Mouse (Mus musculus): ENCODE measurements at regions not wholly inside any gene's neighbourhood (a gene's known extent, or its start where the extent isn't known, plus 50 kb on each side); places are given as distances from the start of the nearest gene placed in this dataset.
"Not testable (repeated sequence)": the region's sequence is repeated elsewhere in the genome, so short reads cannot be mapped to it uniquely, and the experiment has no call there.

GRCm38 (mm10) chr8:56915989-56916388, 365.1 kb downstream of the Fbxo8 start:
- intact Hi-C loops (cut with DNase I): no loop called here
- no peak for DNase-seq (ENCODE audit: low spot score in 2 of 2)

DNA sequence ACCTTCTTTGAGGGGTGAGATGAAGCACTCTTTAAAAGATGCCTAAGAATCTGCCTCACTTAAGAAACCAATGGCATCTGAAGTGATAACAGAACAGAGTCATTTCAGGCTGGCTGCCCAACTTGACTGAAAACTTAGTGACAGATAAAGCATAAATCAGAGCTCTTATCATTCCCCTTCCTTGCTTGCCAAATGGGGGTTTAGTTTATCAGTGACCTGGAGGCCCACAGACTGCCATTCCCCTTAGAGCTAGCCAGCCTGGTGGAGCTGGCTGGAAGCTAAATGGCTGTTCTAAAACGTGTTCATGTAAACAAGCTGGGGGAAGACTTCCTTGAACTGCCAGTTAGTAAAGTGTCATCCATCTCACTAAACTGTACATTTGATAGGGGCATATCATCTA, 373.8 kb downstream of the Fbxo8 start:
- intact Hi-C loops (cut with DNase I): no loop called here
- no peak for DNase-seq (ENCODE audit: low spot score in 2 of 2)

DNA sequence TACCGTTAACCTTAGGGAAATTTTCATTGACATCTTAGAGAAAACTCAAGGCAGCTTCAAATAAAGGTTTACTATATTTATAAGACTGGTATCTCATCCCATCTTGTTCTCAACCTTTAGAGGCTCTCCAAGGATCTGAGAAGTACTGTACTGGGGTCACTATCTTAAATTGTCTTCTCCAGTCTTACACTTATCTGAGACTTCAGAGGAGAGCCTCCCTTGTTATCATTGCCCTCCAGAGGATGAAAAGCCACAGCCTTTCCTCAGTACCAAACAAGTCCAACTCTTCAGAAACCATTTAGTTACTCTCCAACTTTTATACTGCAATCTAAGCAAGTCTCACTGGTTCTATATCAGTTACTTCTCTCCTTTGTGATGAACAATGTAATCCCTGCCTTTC, 376.3 kb downstream of the Fbxo8 start:
- DNase-seq (ENCODE audit: low spot score in 2 of 2): no peak
- intact Hi-C loops (cut with DNase I): no loop called here

DNA sequence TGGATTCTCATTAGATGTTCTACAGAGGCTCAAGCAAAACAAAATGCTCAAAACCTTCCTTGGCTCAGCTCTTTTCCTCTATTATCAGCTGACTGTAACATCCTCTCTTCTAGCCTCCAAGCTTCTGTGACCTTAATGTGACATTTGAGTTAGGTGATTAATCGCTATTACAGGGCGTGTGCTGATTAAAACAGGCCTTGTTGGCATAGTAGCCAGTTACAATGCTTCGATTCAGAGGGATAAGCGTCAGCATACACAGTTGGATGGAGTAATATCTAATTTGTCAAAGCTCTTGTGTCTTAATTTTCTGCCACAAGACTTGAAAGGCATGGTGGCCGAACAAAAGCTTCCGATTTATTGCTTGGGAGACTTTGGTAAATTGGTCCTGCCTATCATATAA, 378.2 kb downstream of the Fbxo8 start:
- intact Hi-C loops (cut with DNase I): no loop called here
- no peak for DNase-seq (ENCODE audit: low spot score in 2 of 2)

- intact Hi-C loops (cut with DNase I): no loop called here
- no peak for DNase-seq (ENCODE audit: low spot score in 2 of 2)
These were observed 381.5 kb downstream of the Fbxo8 start for GRCm38 (mm10) chr8:56932421-56932820.

GRCm38 (mm10) chr8:56962186-56962585, 358.6 kb upstream of the Hand2 start:
- intact Hi-C loops (cut with DNase I): no loop called here
- no peak for DNase-seq (ENCODE audit: low spot score in 2 of 2)

- intact Hi-C loops (cut with DNase I): no loop called here
- DNase-seq (ENCODE audit: low spot score in 2 of 2): no peak
These were observed 350.5 kb upstream of the Hand2 start for GRCm38 (mm10) chr8:56970311-56970710.

GRCm38 (mm10) chr8:56978994-56979393, 341.8 kb upstream of the Hand2 start:
- intact Hi-C loops (cut with DNase I): no loop called here

DNA sequence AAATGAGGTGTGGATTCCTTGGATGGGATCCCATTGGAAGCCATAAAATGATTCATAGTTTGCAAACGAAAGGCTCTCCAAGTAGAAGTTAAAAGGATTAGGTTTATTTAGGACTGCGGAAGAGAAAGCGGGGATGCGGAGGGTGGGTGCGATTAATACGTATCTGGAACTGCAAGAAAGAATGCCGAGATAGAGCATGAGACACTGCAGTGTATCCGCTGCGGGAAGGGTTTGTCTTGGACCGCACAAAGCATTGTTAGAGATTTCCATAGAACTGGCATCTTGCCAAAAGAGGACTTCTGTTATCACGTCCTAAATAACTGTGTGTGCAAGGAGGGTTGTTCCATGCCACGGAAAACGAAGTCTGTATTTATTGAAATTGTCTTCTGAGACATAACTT, 341.4 kb upstream of the Hand2 start:
- intact Hi-C loops (cut with DNase I): no loop called here
- DNase-seq (ENCODE audit: low spot score in 2 of 2): no peak

More at GRCm38 (mm10) chr8:56978994-56979393, 341.8 kb upstream of the Hand2 start:
- no peak for DNase-seq (ENCODE audit: low spot score in 2 of 2)

DNA sequence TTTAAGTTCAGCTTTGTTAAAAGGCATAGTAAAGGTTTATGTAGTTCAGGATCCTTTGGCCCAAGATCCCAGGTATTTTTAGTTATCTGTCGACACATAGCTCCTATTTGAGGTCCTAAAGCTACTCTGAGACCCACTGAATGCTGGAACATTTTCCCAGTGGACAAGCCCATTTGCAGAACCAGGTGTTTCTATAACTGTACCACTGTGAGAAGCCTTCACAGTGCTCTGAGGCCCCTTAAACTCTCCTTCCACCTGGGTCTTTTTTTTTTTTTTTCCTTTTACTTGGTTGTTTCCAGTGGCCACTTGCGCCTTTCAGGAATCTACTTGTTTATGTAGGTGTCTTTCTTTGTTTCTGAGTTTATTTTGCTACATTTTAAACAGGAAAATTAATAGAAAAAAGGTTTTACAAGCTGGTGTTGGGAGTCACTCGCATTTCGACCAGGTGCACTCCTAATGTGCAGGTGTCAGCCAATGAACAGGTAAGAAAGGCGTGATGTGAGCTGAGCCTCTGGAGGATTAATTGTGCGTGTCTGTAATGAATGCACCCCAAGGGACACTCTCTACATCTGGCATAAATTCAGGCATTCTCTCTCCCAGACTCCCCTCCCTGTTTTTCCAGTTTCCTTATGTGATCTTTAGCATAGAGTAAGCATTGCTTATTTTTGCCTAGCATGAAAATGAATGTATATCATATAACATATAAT, 310.3 kb upstream of the Hand2 start:
- intact Hi-C loops (cut with DNase I): no loop called here
- DNase-seq (ENCODE audit: low spot score in 2 of 2): no peak

GRCm38 (mm10) chr8:57013813-57014320, 306.9 kb upstream of the Hand2 start:
- no peak for DNase-seq (ENCODE audit: low spot score in 2 of 2)
- intact Hi-C loops (cut with DNase I): no loop called here

DNA sequence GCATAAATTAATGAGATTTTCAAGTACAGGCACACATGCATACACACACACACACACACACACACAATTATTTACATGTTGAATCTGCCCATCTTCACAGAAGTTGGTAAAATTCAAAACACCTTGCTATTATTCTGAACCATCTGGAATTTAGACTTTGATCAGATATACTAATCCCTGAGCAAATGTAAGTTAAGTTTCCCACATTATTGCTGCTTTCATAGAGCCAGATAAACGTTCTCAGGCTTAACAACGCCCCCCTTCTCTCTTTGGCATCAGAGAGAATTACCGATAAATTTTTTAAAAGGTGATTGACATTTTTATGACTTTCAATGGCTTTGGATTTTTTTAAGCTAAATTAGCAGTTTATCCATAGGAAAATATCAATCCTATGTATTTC, 304.5 kb upstream of the Hand2 start:
- intact Hi-C loops (cut with DNase I): no loop called here
- DNase-seq (ENCODE audit: low spot score in 2 of 2): no peak

DNA sequence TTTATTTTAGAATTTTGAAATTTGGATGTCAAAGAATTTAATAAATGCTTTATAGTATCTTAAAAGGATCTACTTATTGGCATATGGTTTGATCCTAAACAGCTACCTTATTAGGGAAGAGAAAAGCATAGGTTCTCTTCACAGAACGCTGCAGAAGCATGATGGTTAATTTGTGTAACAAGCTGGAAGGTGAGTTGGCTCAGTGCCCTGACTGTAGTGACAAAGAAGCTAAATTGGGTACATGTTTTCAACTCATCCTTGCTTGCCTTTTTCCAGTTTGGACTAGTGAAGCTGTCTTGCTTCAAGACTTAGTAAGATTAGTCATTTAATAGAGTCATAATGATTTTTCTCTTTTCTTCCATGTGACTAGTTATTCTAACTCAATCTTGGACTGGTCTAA, 292.7 kb upstream of the Hand2 start:
- intact Hi-C loops (cut with DNase I); DNase-seq (ENCODE audit: low spot score in 2 of 2): not testable (repeated sequence)

GRCm38 (mm10) chr8:57048490-57048889, 272.3 kb upstream of the Hand2 start:
- intact Hi-C loops (cut with DNase I): no loop called here
- DNase-seq (ENCODE audit: low spot score in 2 of 2): no peak

- no peak for DNase-seq (ENCODE audit: low spot score in 2 of 2)
- intact Hi-C loops (cut with DNase I): no loop called here
These were observed 271.9 kb upstream of the Hand2 start for GRCm38 (mm10) chr8:57048909-57049308.

GRCm38 (mm10) chr8:57052661-57053060, 268.1 kb upstream of the Hand2 start:
- intact Hi-C loops (cut with DNase I): no loop called here
- no peak for DNase-seq (ENCODE audit: low spot score in 2 of 2)

- no peak for DNase-seq (ENCODE audit: low spot score in 2 of 2)
- intact Hi-C loops (cut with DNase I): no loop called here
These were observed 243.8 kb upstream of the Hand2 start for GRCm38 (mm10) chr8:57076995-57077394.

DNA sequence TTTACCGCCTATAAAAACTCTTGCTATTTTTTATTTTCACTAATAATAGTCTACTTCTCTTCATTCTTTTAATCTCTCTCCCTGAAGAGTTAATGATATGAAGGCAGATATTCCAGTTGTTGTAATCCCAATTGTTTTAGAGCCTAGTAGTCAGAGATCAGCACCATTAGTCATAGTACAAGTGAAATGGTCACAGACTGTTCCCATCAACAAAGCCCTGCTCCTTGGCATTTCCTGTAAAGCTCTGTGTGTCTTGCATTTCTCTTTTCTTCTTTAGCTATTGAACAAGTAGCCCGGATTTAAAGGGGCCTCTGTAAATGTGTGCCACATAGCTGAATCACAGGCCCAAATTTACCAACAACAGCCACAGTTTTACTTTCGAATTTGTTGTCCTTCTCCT, 234.0 kb upstream of the Hand2 start:
- intact Hi-C loops (cut with DNase I): no loop called here
- DNase-seq (ENCODE audit: low spot score in 2 of 2): no peak

DNA sequence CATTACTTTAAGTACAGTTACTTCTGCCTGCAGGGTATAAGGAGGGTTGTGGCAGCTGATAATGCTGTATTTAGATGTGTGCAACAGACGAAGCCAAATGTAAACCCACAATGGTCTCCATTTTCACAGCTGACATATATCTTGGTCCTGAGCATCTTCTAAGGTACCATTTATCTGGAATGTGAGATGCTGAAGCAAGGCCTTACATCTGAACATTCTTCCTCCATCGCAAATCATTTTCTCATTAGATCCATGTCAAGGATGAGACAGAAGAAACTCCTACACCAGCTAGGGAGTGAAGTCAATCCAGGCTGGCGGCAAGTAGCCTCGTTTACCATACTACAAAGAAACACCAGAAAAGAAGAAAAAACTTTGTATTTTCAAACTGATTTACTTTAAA, 228.4 kb upstream of the Hand2 start:
- intact Hi-C loops (cut with DNase I): no loop called here
- no peak for DNase-seq (ENCODE audit: low spot score in 2 of 2)

DNA sequence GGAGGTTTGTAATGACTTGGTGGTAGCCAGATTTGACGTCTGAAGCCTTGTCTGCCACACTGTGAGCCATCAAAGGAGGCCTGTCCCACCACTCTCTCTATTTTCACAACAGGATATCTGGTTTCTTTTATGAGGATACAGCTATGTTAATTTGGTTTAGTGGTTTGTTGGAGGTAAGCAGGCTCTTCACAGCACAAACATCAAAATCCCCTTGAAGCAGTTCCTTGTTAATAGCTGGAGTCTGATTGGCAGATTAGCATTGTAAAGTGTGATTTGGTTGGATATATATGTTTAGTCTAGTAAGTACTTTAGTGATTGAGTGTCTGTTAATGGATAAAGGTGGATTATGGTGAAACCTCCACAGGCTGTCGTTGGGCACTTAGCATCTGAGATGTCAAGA, 225.6 kb upstream of the Hand2 start:
- intact Hi-C loops (cut with DNase I): no loop called here
- no peak for DNase-seq (ENCODE audit: low spot score in 2 of 2)

- intact Hi-C loops (cut with DNase I); DNase-seq (ENCODE audit: low spot score in 2 of 2): not testable (repeated sequence)
These were observed 209.9 kb upstream of the Hand2 start for GRCm38 (mm10) chr8:57110765-57111402.
